Mouse (Mus musculus): ENCODE results near the gene Ypel2. TPM values are rescaled to one million over a fixed set of nuclear protein-coding genes. Genes with fewer than 3 reads are reported as not detected.
A peak's percentile ranks its signal among the peaks of the same experiment; 100 is the strongest.

The Ypel2 gene
- polyA plus RNA-seq, 1 experiment = not detected

DNA sequence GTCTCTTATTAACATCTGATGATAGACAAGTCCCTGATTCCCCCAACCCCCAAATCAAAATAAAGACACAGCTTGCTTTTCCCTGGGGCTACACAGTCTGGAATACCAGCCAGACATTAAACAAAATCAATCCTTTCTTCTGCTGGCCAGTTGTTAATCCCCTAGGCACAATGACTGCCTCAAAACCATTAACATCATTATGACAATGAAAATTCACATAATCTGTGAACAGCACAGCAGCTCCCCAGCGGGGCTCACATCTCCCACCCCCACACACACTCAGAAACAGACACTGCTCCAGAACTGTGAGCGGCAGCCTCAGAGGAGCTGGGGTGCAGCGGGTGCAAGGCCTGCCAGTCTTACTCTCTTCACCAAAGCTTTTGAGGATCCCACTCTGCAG is 3.2 kb downstream of the Ypel2 start:
- no peak for TF ChIP-seq POLR2A (IDR thresholded peaks at IDR 0.05; ENCODE audit: insufficient read depth, low read depth, low read length)
- TF ChIP-seq CTCF (IDR thresholded peaks at IDR 0.05; ENCODE audit: insufficient read depth, low read depth, low read length) = no peak
- WGBS = 25% methylated on average over 3 of the region's 3 CpGs
- H3K4me3 ChIP-seq (ENCODE audit: insufficient read depth, low read depth, low read length) = peak overlapping the region; percentile 28
- H3K27ac ChIP-seq (ENCODE audit: insufficient read depth, low read depth, low read length) = no peak overlapping the region
- peaks cover 21% of the 10 kb centered on the region for H3K4me1 ChIP-seq (ENCODE audit: control insufficient read depth, insufficient read depth, low read length)

DNA sequence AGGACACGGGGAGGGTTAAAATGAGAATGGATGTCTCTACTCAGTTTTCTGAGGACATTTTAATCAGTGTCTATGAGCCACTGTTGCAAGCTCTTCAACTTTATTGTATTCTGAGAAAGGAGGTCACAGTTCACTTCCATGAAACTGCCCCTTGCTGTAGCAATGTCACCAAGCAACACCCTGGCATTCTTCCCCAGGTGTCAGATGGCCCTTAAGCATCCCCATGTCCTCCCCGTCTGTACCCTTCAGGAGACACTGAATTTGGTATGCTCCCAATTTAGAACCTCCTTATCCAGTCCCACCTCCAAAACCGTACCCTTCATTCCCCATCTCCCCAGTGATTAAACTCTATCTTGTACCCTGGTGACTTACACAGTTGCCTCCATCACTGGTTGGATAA is 8.5 kb downstream of the Ypel2 start:
- H3K27ac ChIP-seq (ENCODE audit: insufficient read depth, low read depth, low read length) = no peak overlapping the region
- 70% methylated on average over 3 of the region's 3 CpGs for WGBS
- no peak for TF ChIP-seq POLR2A (IDR thresholded peaks at IDR 0.05; ENCODE audit: insufficient read depth, low read depth, low read length)
- no peak for TF ChIP-seq CTCF (IDR thresholded peaks at IDR 0.05; ENCODE audit: insufficient read depth, low read depth, low read length)
- peaks cover 12% of the 10 kb centered on the region for H3K4me1 ChIP-seq (ENCODE audit: control insufficient read depth, insufficient read depth, low read length)
- no peak overlapping the region for H3K4me3 ChIP-seq (ENCODE audit: insufficient read depth, low read depth, low read length)

DNA sequence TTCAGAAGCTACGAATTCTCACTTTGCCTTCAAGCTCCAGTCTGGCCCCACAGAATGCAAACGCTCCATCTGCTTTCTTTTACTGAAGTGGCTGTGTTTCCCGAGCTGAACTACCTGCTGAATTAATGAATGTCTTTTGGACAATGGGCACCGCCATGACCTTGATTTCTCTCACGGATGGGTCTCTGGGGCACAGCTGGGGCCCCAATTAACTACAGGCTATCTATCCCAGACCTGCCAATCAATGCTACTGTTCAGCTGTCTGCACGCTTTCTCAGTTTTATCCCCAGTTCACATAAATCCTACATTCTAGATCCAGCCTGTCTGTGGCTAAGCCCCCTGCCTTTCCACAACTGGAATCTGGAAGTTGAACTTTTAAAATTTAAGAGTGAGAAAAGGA is 10.5 kb downstream of the Ypel2 start:
- H3K4me1 ChIP-seq (ENCODE audit: control insufficient read depth, insufficient read depth, low read length) = peaks cover 9% of the 10 kb centered on the region
- 68% methylated on average over 6 of the region's 6 CpGs for WGBS
- no peak overlapping the region for H3K4me3 ChIP-seq (ENCODE audit: insufficient read depth, low read depth, low read length)
- no peak overlapping the region for H3K27ac ChIP-seq (ENCODE audit: insufficient read depth, low read depth, low read length)
- TF ChIP-seq POLR2A (IDR thresholded peaks at IDR 0.05; ENCODE audit: insufficient read depth, low read depth, low read length) = no peak
- TF ChIP-seq CTCF (IDR thresholded peaks at IDR 0.05; ENCODE audit: insufficient read depth, low read depth, low read length) = no peak

DNA sequence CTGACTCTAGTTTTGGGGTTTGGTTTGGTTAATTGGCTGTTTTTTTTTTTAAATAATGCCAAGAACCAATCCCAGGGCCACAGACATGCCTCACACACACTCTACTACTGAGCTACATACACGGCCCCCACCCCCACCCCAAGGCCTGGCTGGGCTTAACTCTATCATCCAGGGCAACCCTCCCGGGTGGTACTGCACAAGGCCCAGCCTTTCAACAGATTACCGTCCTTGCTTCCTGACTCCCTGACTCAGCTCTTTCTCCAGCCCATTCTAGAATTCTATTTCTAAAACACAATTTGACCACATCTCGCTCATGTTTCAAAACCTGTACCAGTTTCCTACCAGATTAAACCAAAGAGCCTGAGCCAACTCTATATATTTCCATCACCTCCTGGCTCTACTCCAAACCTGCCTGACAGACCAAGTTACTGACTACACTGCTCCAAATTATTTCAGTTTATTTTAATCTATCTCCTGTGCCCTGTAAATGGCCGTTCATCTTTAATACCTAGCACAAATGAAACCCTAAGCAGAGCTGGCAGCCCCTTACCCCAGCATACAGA is 12.2 kb downstream of the Ypel2 start:
- TF ChIP-seq POLR2A (IDR thresholded peaks at IDR 0.05; ENCODE audit: insufficient read depth, low read depth, low read length) (no peak), CTCF (IDR thresholded peaks at IDR 0.05; ENCODE audit: insufficient read depth, low read depth, low read length) (no peak)
- Histone ChIP-seq H3K4me1 (ENCODE audit: control insufficient read depth, insufficient read depth, low read length) (peaks cover 3% of the 10 kb centered on the region), H3K27ac (ENCODE audit: insufficient read depth, low read depth, low read length) (no peak overlapping the region), H3K4me3 (ENCODE audit: insufficient read depth, low read depth, low read length) (no peak overlapping the region)
- WGBS = 57% methylated on average over 5 of the region's 5 CpGs

DNA sequence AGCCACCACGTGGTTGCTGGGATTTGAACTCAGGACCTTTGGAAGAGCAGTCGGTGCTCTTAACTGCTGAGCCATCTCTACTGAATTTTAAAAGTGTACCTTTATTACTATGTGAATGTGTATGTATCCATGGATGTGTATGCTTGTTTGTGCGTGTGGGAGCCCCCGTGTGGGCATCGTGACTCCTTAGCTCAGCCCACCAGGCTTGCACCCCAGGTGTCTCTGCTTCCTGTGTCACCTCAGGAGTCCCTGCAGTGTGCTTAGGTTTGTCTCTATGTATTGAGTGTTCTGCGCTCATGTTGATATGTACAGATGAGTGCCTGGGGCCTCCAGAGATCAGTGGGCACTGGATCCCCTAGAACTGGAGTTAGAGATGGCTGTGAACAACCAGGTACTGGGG is 13.0 kb downstream of the Ypel2 start:
- Histone ChIP-seq H3K4me3 (ENCODE audit: insufficient read depth, low read depth, low read length) (no peak overlapping the region), H3K4me1 (ENCODE audit: control insufficient read depth, insufficient read depth, low read length) (peaks cover 7% of the 10 kb centered on the region), H3K27ac (ENCODE audit: insufficient read depth, low read depth, low read length) (no peak overlapping the region)
- no peak for TF ChIP-seq POLR2A (IDR thresholded peaks at IDR 0.05; ENCODE audit: insufficient read depth, low read depth, low read length)
- TF ChIP-seq CTCF (IDR thresholded peaks at IDR 0.05; ENCODE audit: insufficient read depth, low read depth, low read length) = no peak
- WGBS = 90% methylated on average over 6 of the region's 6 CpGs

DNA sequence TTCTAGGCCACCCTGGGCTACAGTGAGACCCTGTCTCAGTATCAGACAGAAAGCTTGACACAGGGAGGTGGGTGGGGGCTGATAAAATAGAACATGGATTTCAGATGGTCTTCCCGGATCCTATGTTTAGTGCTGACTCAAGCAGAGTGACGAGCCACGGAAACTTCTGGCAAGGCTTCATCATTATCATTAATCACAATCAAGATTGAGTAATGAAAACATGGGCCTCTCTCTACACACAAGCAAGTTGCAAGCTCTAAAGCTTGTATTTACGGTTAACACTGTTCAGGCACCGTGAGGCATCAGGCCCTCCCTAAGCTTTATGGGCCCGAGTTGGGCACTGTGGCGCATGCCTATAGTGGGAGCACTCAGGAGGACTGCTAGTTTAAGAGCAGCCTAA is 13.7 kb downstream of the Ypel2 start:
- Histone ChIP-seq H3K4me3 (ENCODE audit: insufficient read depth, low read depth, low read length) (no peak overlapping the region), H3K4me1 (ENCODE audit: control insufficient read depth, insufficient read depth, low read length) (peaks cover 7% of the 10 kb centered on the region), H3K27ac (ENCODE audit: insufficient read depth, low read depth, low read length) (no peak overlapping the region)
- no peak for TF ChIP-seq CTCF (IDR thresholded peaks at IDR 0.05; ENCODE audit: insufficient read depth, low read depth, low read length)
- no peak for TF ChIP-seq POLR2A (IDR thresholded peaks at IDR 0.05; ENCODE audit: insufficient read depth, low read depth, low read length)
- WGBS = 83% methylated on average over 7 of the region's 7 CpGs

DNA sequence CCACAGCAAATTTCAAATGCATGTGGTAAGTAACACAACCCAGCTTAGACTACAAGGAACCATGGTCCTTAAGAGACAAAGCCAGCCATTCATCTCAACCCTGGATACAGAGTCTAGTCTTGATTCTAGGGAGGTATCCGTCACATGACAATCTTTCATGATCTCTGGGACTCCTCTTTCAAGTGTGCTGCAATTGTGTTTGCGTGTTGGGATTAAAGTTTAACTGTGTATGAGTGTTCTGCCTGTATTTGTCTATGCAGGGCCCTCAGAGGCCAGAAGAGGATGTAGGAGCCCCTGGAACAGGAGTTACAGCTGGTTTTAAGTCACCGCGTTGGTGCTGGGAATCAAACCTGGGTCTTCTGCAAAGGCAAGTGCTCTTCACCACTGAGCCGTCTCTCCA is 16.3 kb downstream of the Ypel2 start:
- TF ChIP-seq CTCF (IDR thresholded peaks at IDR 0.05; ENCODE audit: insufficient read depth, low read depth, low read length) (no peak), POLR2A (IDR thresholded peaks at IDR 0.05; ENCODE audit: insufficient read depth, low read depth, low read length) (no peak)
- Histone ChIP-seq H3K4me1 (ENCODE audit: control insufficient read depth, insufficient read depth, low read length) (peaks cover 19% of the 10 kb centered on the region), H3K27ac (ENCODE audit: insufficient read depth, low read depth, low read length) (no peak overlapping the region), H3K4me3 (ENCODE audit: insufficient read depth, low read depth, low read length) (no peak overlapping the region)
- WGBS = 94% methylated on average over 5 of the region's 5 CpGs

DNA sequence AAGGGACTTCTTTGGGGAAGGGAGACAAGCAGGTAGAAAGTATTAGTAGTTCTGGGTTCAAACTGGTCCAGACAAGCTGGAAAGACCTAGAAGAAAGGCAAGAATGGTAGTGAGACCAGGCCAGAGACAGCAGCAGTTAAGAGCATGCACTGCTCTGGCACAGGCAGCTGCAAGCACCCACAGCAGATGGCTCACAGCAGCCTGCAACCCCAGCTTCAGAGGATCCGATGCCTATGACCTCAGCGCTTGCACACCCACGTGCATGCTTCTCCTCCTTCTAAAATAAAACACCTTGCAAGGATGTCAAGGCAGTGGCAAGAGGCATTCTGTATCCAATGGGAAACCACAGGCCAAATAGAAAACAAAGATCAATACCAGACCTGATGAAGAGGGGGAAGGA is 19.1 kb downstream of the Ypel2 start:
- peaks cover 20% of the 10 kb centered on the region for H3K4me1 ChIP-seq (ENCODE audit: control insufficient read depth, insufficient read depth, low read length)
- H3K27ac ChIP-seq (ENCODE audit: insufficient read depth, low read depth, low read length) = peak overlapping the region; percentile 62
- H3K4me3 ChIP-seq (ENCODE audit: insufficient read depth, low read depth, low read length) = no peak overlapping the region
- WGBS = 39% methylated on average over 3 of the region's 3 CpGs
- no peak for TF ChIP-seq POLR2A (IDR thresholded peaks at IDR 0.05; ENCODE audit: insufficient read depth, low read depth, low read length)
- TF ChIP-seq CTCF (IDR thresholded peaks at IDR 0.05; ENCODE audit: insufficient read depth, low read depth, low read length) = no peak

DNA sequence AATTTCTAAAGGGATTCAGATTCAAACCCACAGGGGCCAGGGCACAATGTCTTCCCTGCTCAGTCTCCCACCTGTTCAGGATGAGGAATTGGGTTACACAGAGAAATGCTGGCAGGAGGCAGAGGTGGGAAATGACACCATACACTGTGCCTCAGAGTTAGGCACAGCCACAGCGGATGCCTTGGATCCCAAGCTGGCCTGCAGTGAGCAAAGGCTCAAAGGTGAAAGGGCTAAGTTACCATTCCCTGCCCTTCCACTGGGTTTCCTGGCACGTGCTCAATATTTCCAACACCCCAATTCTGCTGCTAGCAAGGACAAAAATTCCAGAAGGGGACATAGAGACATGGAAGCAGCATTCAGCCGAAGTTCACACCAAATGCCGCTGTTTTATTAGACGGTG is 20.3 kb downstream of the Ypel2 start:
- 0 out of 2 replicates have a peak overlapping the region, but pooled peaks have one; percentile 54 for H3K27ac ChIP-seq (ENCODE audit: insufficient read depth, low read depth, low read length)
- TF ChIP-seq CTCF (IDR thresholded peaks at IDR 0.05; ENCODE audit: insufficient read depth, low read depth, low read length) (no peak), POLR2A (IDR thresholded peaks at IDR 0.05; ENCODE audit: insufficient read depth, low read depth, low read length) (no peak)
- no peak overlapping the region for H3K4me3 ChIP-seq (ENCODE audit: insufficient read depth, low read depth, low read length)
- WGBS = 55% methylated on average over 5 of the region's 5 CpGs
- peaks cover 26% of the 10 kb centered on the region for H3K4me1 ChIP-seq (ENCODE audit: control insufficient read depth, insufficient read depth, low read length)

Measured in olfactory bulb, adult 2 months (tissue).